In genomic region chr14:29277701-29278100, GRCm38 (mm10) we compare ENCODE assay signal across 6 mouse cellular contexts.
"Had no signal": no experiment of that assay in that cellular context is flagged by ENCODE, and none has a peak within 500 bp of the region (broad histone marks: within the 10 kb centered on the region; RNA-seq: fewer than 3 reads in every experiment).

No protein-coding gene starts in this region.

- DNase-seq: kidney, adult 8-10 months; liver; liver, embryonic 13.5 days; liver, postnatal 0 days; lung, postnatal 14 days; thymus, postnatal 4 days had no signal
